Mouse (Mus musculus) B cell, adult (primary cell): Measurements from ENCODE around the gene Sf3b5. TPM values are rescaled to one million over a fixed set of nuclear protein-coding genes. Genes with fewer than 3 reads are reported as not detected.

Experiments
- total RNA-seq: library from RNA; stranded (reverse); gene quantifications from 4 replicates; pipeline ENCODE4 v1.2.4, GENCODE M21; 2023; ENCODE audit not compliant: inconsistent age

Sf3b5 gene
- 7.6 to 9.2 TPM (median 8.7 TPM) in 4 replicates for total RNA-seq

DNA sequence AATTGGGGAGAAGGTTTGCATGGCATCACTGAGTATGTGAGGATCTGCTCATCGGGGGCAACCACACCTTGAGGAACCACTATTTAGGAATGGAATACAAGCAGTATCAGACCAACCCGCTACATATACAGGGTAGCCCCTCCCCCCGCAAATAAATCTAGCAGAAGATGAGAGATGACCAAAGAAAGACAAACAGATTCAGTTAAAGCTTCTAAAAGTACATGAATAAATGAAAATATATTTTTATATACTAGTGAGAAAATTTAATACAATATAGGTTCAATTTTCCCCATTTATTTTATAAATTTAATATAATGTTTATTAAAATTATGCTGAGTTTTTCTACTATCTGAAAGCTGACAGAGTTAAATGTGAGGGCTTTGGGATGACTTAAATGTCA, at the start of gene Sf3b5:
Gene Sf3b5 (plus strand): TSS at position 301 of the 400 bp plus-strand sequence.

DNA sequence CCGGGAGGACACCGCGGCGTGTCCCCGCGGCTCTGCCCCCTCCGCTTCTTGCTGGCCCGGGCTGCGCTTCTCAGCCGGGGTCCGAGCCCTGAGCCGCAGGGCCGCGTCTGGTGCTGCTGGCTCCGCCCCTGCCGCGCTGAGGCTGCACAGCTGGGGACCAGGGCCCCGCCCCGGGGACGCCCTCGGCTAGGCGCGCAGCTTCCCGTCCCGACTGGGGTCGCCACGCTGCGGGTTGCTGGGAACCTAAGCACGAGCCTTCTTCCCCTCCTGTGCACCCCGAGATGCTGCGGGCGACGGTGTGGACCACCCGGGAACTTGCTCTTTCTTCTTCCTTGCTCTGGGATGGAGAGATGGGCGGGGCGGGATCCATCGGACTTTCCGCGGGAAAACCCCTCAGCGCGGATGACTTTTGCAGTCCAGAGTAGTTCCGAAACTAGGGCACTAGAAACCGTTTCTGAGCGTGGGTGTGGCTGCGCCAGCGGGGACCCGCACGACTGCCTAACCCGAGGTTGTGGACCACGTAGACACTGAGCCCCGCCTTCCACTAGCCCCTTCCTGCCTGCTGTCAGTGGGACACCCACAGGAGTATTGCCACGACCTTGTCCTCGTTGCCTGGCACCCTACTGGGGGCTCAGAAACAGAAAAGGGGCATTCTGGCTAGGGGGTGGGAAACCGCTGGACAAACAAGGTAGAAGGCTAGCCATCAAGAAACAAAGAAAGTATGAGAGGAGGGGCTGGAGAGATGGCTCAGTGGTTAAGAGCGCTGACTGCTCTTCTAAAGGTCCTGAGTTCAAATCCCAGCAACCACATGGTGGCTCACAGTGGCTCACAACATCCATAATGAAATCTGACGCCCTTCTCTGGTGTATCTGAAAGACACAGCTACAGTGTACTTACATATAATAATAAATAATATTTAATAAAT, 40.7 kb upstream of the Sf3b5 start, which contains the start of gene Stx11:
Gene Stx11 (minus strand): TSS at position 148 of the 925 bp plus-strand sequence.

Other genes with a start within 250 kb of the Sf3b5 start
- 44.3 to 54.9 TPM (median 46.5 TPM) in 4 replicates for gene Utrn, start 136.0 kb upstream of the Sf3b5 start, total RNA-seq
- gene Stx11, start 41.0 kb upstream of the Sf3b5 start, total RNA-seq: 3.6 to 9.7 TPM (median 5.8 TPM) in 4 replicates
- 0.61 to 1.7 TPM (median 1.2 TPM) in 3 of 4 replicates, not detected in the other for gene Plagl1, start 55.2 kb downstream of the Sf3b5 start, total RNA-seq
- not detected in 4 replicates for gene Zc2hc1b, start 172.7 kb downstream of the Sf3b5 start, total RNA-seq
- 64.9 to 71.4 TPM (median 66.9 TPM) in 4 replicates for gene Ltv1, start 187.8 kb downstream of the Sf3b5 start, total RNA-seq